In genomic region chr3:54736101-54736927, GRCm38 (mm10) we compare ENCODE assay signal across 9 mouse cellular contexts. TPM values are rescaled to one million over a fixed set of nuclear protein-coding genes. Genes with fewer than 3 reads are reported as not detected.
A peak's percentile ranks its signal among the peaks of the same experiment; 100 is the strongest.
DNase-seq lines count a peak whose midpoint lies in the region; TF ChIP-seq lines count a peak whose summit lies in the region.
"Had no signal": no experiment of that assay in that cellular context is flagged by ENCODE, and none has a peak within 500 bp of the region (broad histone marks: within the 10 kb centered on the region; RNA-seq: fewer than 3 reads in every experiment).

No protein-coding gene starts in this region.

- peak overlapping the region; percentile 98 for H3K27ac ChIP-seq in layer of hippocampus, adult 2 months
- no peak overlapping the region for H3K27ac ChIP-seq in ES-Bruce4 (ENCODE audit: insufficient read depth, low read length)
- H3K27ac ChIP-seq in hindbrain, embryonic 10.5 days = peak overlapping the region; percentile 96
- no peak overlapping the region for H3K27ac ChIP-seq in olfactory bulb, adult 2 months (ENCODE audit: insufficient read depth, low read depth, low read length)

- no peak for TF ChIP-seq CTCF in layer of hippocampus, adult 2 months (conservative IDR thresholded peaks at IDR 0.05)
- TF ChIP-seq CTCF in ES-Bruce4 (IDR thresholded peaks at IDR 0.05; ENCODE audit: low read depth, low read length) = no peak
- no peak for TF ChIP-seq CTCF in olfactory bulb, adult 2 months (IDR thresholded peaks at IDR 0.05; ENCODE audit: insufficient read depth, low read depth, low read length)

- no peak for TF ChIP-seq EP300 in ES-Bruce4 (IDR thresholded peaks at IDR 0.05; ENCODE audit: insufficient read depth, low read depth, low read length)

- no peaks in the 10 kb centered on the region for H3K9me3 ChIP-seq in ES-Bruce4 (replicated peaks; ENCODE audit: control insufficient read depth, insufficient read depth, low read length, poor library complexity, severe bottlenecking)
- H3K9me3 ChIP-seq in hindbrain, embryonic 10.5 days = 0 out of 2 replicates have a peak, but pooled peaks cover under 1% of the 10 kb centered on the region

- H3K36me3 ChIP-seq in ES-Bruce4 (ENCODE audit: control insufficient read depth, insufficient read depth, low read length, poor library complexity, severe bottlenecking) = peaks cover 18% of the 10 kb centered on the region
- peaks cover 58% of the 10 kb centered on the region for H3K36me3 ChIP-seq in hindbrain, embryonic 10.5 days

- H3K27me3 ChIP-seq in ES-Bruce4 (ENCODE audit: control insufficient read depth, insufficient read depth, low read length, poor library complexity, severe bottlenecking) = no peaks in the 10 kb centered on the region
- H3K27me3 ChIP-seq in hindbrain, embryonic 10.5 days (ENCODE audit: insufficient read depth, poor library complexity, severe bottlenecking) = no peaks in the 10 kb centered on the region

- TF ChIP-seq POLR2A in ES-Bruce4 (IDR thresholded peaks at IDR 0.05; ENCODE audit: insufficient read depth, low read length) = no peak
- TF ChIP-seq POLR2A in olfactory bulb, adult 2 months (IDR thresholded peaks at IDR 0.05; ENCODE audit: insufficient read depth, low read depth, low read length) = no peak

- 65% methylated on average over 18 of the region's 18 CpGs for WGBS in hindbrain, embryonic 10.5 days
- 45% methylated on average over 18 of the region's 18 CpGs for WGBS in olfactory bulb, adult 2 months

- DNase-seq in layer of hippocampus, adult 2 months (ENCODE audit: low spot score in 2 of 2) = no peak
- DNase-seq in layer of hippocampus, postnatal 25 days (ENCODE audit: extremely low spot score in 1 of 2, low spot score in 1 of 2) = no peak
- DNase-seq in embryo, embryonic 10.5 days (ENCODE audit: low spot score) = peak; percentile 51
- DNase-seq in hindbrain, embryonic 10.5 days (ENCODE audit: low spot score) = peak; percentile 40
- peak; percentile 14 for DNase-seq in liver
- DNase-seq in left cerebral cortex, adult 18-20 months (ENCODE audit: low spot score in 2 of 2) = no peak

- H3K9ac ChIP-seq in ES-Bruce4 (ENCODE audit: low read depth, poor library complexity, severe bottlenecking) = peak overlapping the region; percentile 82

- peak overlapping the region; percentile 75 for H3K4me3 ChIP-seq in layer of hippocampus, adult 2 months
- H3K4me3 ChIP-seq in ES-Bruce4 (ENCODE audit: low read depth, low read length) = peak overlapping the region; percentile 94
- peak overlapping the region; percentile 81 for H3K4me3 ChIP-seq in hindbrain, embryonic 10.5 days
- peak overlapping the region; percentile 64 for H3K4me3 ChIP-seq in olfactory bulb, adult 2 months (ENCODE audit: insufficient read depth, low read depth, low read length)

- no peaks in the 10 kb centered on the region for H3K4me1 ChIP-seq in ES-Bruce4 (ENCODE audit: control insufficient read depth, insufficient read depth, low read length)
- peaks cover 17% of the 10 kb centered on the region for H3K4me1 ChIP-seq in hindbrain, embryonic 10.5 days (replicated peaks)
- H3K4me1 ChIP-seq in olfactory bulb, adult 2 months (ENCODE audit: control insufficient read depth, insufficient read depth, low read length) = peaks cover 3% of the 10 kb centered on the region; the same call in 1 of the 2 replicates

RNA-seq across cellular contexts. Expression of gene Alg5, which starts 1.0 kb away (rescaled TPM):
- total RNA-seq in layer of hippocampus, adult 2 months (2021) = 10 to 100 TPM; 21.1 to 22.8 TPM
- 10 to 100 TPM; 18.2 to 21.6 TPM for total RNA-seq in layer of hippocampus, postnatal 25 days (2021)
- polyA plus RNA-seq in ES-Bruce4 (2011; ENCODE audit: insufficient read depth, insufficient read length, low read depth, missing spikeins) = 20.9 and 22.9 TPM in 2 replicates
- 37.0 and 41.5 TPM in 2 replicates for polyA plus RNA-seq in hindbrain, embryonic 10.5 days (2016; fragmentation: Nextera tagmentation; extraction: Ambion mirVana)
- not detected in 2 replicates for polyA plus RNA-seq in olfactory bulb, adult 2 months (2012; ENCODE audit: insufficient read depth, insufficient read length, low replicate concordance, missing spikeins)
- 10 to 100 TPM; 18.6 to 19.7 TPM for total RNA-seq in left cerebral cortex, adult 18-20 months (2021)

RNA-seq across cellular contexts. Expression of gene Exosc8, which starts 1.1 kb away (rescaled TPM):
- total RNA-seq in layer of hippocampus, adult 2 months (2021) = 10 to 100 TPM; 30.4 to 41.4 TPM
- total RNA-seq in layer of hippocampus, postnatal 25 days (2021) = 10 to 100 TPM; 22.2 to 31.6 TPM
- polyA plus RNA-seq in ES-Bruce4 (2011; ENCODE audit: insufficient read depth, insufficient read length, low read depth, missing spikeins) = 200 and 214 TPM in 2 replicates
- polyA plus RNA-seq in hindbrain, embryonic 10.5 days (2016; fragmentation: Nextera tagmentation; extraction: Ambion mirVana) = 143 and 175 TPM in 2 replicates
- polyA plus RNA-seq in olfactory bulb, adult 2 months (2012; ENCODE audit: insufficient read depth, insufficient read length, low replicate concordance, missing spikeins) = not detected in 2 replicates
- 10 to 100 TPM; 31.4 to 31.9 TPM for total RNA-seq in left cerebral cortex, adult 18-20 months (2021)

RNA-seq across cellular contexts. Expression of gene Smad9, which starts 19.1 kb away (rescaled TPM):
- 1 to 10 TPM; 7.1 to 7.6 TPM for total RNA-seq in layer of hippocampus, adult 2 months (2021)
- total RNA-seq in layer of hippocampus, postnatal 25 days (2021) = 1 to 10 TPM; 5.9 to 6.0 TPM
- 0.17 TPM in 1 of 2 replicates, not detected in the other for polyA plus RNA-seq in ES-Bruce4 (2011; ENCODE audit: insufficient read depth, insufficient read length, low read depth, missing spikeins)
- polyA plus RNA-seq in hindbrain, embryonic 10.5 days (2016; fragmentation: Nextera tagmentation; extraction: Ambion mirVana) = 0.19 and 0.25 TPM in 2 replicates
- polyA plus RNA-seq in olfactory bulb, adult 2 months (2012; ENCODE audit: insufficient read depth, insufficient read length, low replicate concordance, missing spikeins) = not detected in 2 replicates
- total RNA-seq in left cerebral cortex, adult 18-20 months (2021) = 10 to 100 TPM in 1 of 2 experiments, 1 to 10 TPM in 1; 7.9 to 10.7 TPM
- total RNA-seq: neutrophil, adult 5-6 weeks had no signal

RNA-seq across cellular contexts. Expression of gene Gm21958, which starts 22.2 kb away (rescaled TPM):
- not detected for total RNA-seq in layer of hippocampus, adult 2 months (2021)
- total RNA-seq in layer of hippocampus, postnatal 25 days (2021) = not detected
- polyA plus RNA-seq in ES-Bruce4 (2011; ENCODE audit: insufficient read depth, insufficient read length, low read depth, missing spikeins) = not detected in 2 replicates
- 0.93 TPM in 1 of 2 replicates, not detected in the other for polyA plus RNA-seq in hindbrain, embryonic 10.5 days (2016; fragmentation: Nextera tagmentation; extraction: Ambion mirVana)
- polyA plus RNA-seq in olfactory bulb, adult 2 months (2012; ENCODE audit: insufficient read depth, insufficient read length, low replicate concordance, missing spikeins) = not detected in 2 replicates
- not detected for total RNA-seq in left cerebral cortex, adult 18-20 months (2021)
- total RNA-seq: neutrophil, adult 5-6 weeks had no signal

RNA-seq across cellular contexts. Expression of gene Supt20, which starts 43.7 kb away (rescaled TPM):
- 10 to 100 TPM; 52.3 to 53.3 TPM for total RNA-seq in layer of hippocampus, adult 2 months (2021)
- 10 to 100 TPM; 34.9 to 49.6 TPM for total RNA-seq in layer of hippocampus, postnatal 25 days (2021)
- polyA plus RNA-seq in ES-Bruce4 (2011; ENCODE audit: insufficient read depth, insufficient read length, low read depth, missing spikeins) = 99.9 and 111 TPM in 2 replicates
- polyA plus RNA-seq in hindbrain, embryonic 10.5 days (2016; fragmentation: Nextera tagmentation; extraction: Ambion mirVana) = 105 and 112 TPM in 2 replicates
- polyA plus RNA-seq in olfactory bulb, adult 2 months (2012; ENCODE audit: insufficient read depth, insufficient read length, low replicate concordance, missing spikeins) = not detected in 2 replicates
- 10 to 100 TPM; 43.2 to 45.0 TPM for total RNA-seq in left cerebral cortex, adult 18-20 months (2021)

Comparison
In these comparisons a context has a peak if more than half of its experiments do, and no peak if none do; other contexts are left out.
1. DNase-seq: peak in embryo, embryonic 10.5 days (single experiment), hindbrain, embryonic 10.5 days (single experiment) and liver (single experiment); none in layer of hippocampus, adult 2 months (0 of 2), layer of hippocampus, postnatal 25 days (0 of 2) and left cerebral cortex, adult 18-20 months (0 of 2).
2. H3K27ac ChIP-seq: peak in layer of hippocampus, adult 2 months (single experiment) and hindbrain, embryonic 10.5 days (single experiment); none in ES-Bruce4 (single experiment) and olfactory bulb, adult 2 months (single experiment).
3. Peak in every context shown above with its lines, with median percentiles within 50 percentile points of each other: H3K4me3 ChIP-seq.